Mouse (Mus musculus) lung, adult 2 months (tissue): ENCODE measurements around the gene Olfr902. TPM values are rescaled to one million over a fixed set of nuclear protein-coding genes. Genes with fewer than 3 reads are reported as not detected.
"Not testable (repeated sequence)": the region's sequence is repeated elsewhere in the genome, so short reads cannot be mapped to it uniquely, and the experiment has no call there.

Source experiments
- DNase-seq: peaks from one replicate; pipeline ENCODE4 v3.0.0; 2022
- H3K4me1 ChIP-seq: fragments of 200-500 bp; 2 replicates; pipeline ENCODE4 v1.6.1; 2011; ENCODE audit warnings: low read length; ENCODE audit not compliant: control insufficient read depth, insufficient read depth
- H3K4me3 ChIP-seq: fragments of 200-500 bp; replicated peaks from 2 replicates; pipeline ENCODE3; 2011; ENCODE audit warnings: low read depth, mild to moderate bottlenecking, control low read depth, low read length; ENCODE audit errors: extremely low read depth
- CTCF ChIP-seq: fragments of 200-500 bp; IDR thresholded peaks from 2 replicates; pipeline ENCODE4 v1.5.1; 2011; ENCODE audit warnings: mild to moderate bottlenecking, low read length, control low read depth; ENCODE audit not compliant: insufficient read depth
- POLR2A ChIP-seq: fragments of 200-500 bp; IDR thresholded peaks from 2 replicates; pipeline ENCODE4 v1.6.1; 2011; ENCODE audit warnings: low read depth, mild to moderate bottlenecking, control low read depth, low read length, borderline replicate concordance; ENCODE audit errors: extremely low read depth
- WGBS: fragments of 180-500 bp; shearing (Covaris S2); methylation state at CpG from one replicate; pipeline ENCODE4 v1.1.7; 2018; 5-methylcytosine and 5-hydroxymethylcytosine counted together
- polyA plus RNA-seq: library from polyadenylated mRNA; depleted of rRNA; stranded (reverse); fragments of >200 nt; gene quantifications from 2 replicates; pipeline ENCODE4 v1.2.3, GENCODE M21; 2012; rRNA removed

Olfr902 gene
- polyA plus RNA-seq: not detected in 2 replicates

DNA sequence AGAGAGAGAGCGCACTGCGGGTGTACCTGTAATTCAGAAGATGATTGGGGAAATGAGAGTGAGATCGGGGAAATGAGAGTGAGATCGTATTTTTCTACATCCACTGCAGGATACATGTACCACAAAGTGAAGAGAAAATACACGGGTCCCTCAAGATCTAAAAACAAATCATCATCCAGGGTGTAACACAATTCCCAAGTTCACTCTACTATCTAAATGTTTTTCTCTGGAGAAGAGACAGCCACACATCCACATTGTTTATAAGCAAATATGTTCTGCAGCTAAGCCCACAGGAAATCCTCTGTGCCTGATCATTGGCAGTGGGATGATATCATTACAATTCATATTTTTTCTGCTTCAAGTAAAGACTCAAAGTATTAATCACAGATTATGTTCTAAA is at the start of gene Olfr902:
Gene Olfr902, plus strand, starts transcription at position 301 of the 400 bp plus-strand sequence.
- Histone ChIP-seq H3K4me1 (no peaks in the 10 kb centered on the region), H3K4me3 (no peak within 1 kb of the TSS)
- 82% methylated on average over 5 of the region's 5 CpGs for WGBS
- no peak for TF ChIP-seq CTCF
- TF ChIP-seq POLR2A: no peak
- no peak for DNase-seq

DNA sequence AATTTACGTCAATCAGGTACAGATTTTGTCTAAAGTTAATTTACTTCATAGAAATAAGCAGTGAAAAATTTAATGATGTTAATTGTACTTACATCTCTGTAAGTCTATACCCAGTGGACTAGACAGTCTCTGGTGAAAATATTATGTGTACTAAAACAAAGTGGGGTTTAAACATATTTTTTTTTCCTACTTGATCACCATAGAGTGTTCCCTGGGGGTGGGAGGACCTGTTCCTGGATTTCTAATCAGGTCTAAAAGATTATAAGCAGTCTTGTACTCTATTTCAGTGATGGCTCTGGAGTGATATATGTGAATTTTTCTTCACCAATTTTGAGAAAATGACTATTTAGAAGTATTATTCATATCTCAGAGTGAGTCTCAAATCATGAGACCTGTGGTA is 46.1 kb upstream of the Olfr902 start, which contains the start of gene Olfr147:
Gene Olfr147, plus strand, starts transcription at position 301 of the 400 bp plus-strand sequence.
- H3K4me3 ChIP-seq: no peak within 1 kb of the TSS
- no peak for DNase-seq
- no peak for TF ChIP-seq CTCF
- TF ChIP-seq POLR2A: no peak
- WGBS: 79% methylated on average over 1 of the region's 1 CpGs
- no peaks in the 10 kb centered on the region for H3K4me1 ChIP-seq

DNA sequence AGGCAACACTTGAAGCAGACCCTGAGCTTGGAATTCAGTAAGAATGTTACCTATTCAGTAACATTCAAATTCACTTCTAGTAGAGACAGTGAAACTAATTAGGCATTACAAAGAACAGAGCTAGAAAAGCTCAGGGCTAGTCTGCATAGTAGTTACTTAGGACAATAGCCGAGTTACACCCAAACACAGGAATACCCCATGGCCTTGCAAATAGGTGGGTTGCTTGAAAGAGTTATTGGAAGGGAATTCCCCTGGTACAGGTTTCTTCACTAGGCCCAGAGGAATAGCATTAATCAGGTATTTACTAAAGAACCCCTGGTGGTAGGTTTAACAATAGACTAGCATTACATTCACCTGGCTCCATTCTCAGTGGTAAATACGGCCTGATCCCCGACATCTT is 40.0 kb upstream of the Olfr902 start:
- not testable (repeated sequence) for H3K4me3 ChIP-seq, DNase-seq, H3K4me1 ChIP-seq
- 94% methylated on average over 3 of the region's 3 CpGs for WGBS

DNA sequence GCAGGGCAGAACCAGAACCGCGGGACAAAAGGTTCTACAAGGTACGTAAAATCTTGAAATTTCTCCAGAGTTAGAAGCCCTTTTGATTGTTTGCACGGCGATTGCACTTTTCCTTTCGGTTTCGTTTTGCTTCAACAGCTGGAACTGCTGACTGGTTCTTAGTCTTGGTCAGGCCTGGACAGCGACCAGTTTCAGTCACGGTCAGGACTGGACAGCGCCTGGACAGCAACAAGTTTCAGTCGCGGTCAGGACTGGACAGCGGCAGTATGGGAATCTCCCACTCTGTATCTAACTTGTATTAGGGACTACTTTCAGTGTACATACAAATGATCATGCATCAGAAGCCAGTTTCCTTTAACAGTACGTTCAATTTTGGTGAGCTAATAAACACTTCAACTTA is 34.0 kb upstream of the Olfr902 start:
- 87% methylated on average over 14 of the region's 14 CpGs for WGBS

DNA sequence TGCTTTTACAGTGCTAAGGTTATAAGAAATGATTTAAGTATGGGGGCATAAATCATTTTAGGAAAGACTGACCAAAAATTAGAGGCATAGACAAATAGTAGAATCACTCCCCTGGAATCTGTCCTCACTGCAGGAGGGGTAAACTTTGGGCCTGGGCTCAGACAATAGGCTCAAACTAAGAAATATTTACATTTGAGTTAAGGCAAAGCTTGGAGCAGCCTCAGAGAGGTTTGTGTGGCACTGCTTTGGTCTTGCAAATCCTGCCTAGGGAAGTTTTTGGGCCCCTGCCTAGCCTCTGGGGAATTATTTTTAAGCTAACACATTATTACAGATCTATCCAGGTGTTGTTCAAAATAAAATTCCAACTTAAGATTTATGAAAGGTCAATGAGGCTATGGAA is 23.7 kb upstream of the Olfr902 start:
- DNase-seq: no peak
- TF ChIP-seq CTCF (no peak), POLR2A (no peak)
- Histone ChIP-seq H3K4me3 (no peak overlapping the region), H3K4me1 (no peaks in the 10 kb centered on the region)

More for the DNA sequence above, 34.0 kb upstream of the Olfr902 start:
- not testable (repeated sequence) for H3K4me1 ChIP-seq, H3K4me3 ChIP-seq, DNase-seq

DNA sequence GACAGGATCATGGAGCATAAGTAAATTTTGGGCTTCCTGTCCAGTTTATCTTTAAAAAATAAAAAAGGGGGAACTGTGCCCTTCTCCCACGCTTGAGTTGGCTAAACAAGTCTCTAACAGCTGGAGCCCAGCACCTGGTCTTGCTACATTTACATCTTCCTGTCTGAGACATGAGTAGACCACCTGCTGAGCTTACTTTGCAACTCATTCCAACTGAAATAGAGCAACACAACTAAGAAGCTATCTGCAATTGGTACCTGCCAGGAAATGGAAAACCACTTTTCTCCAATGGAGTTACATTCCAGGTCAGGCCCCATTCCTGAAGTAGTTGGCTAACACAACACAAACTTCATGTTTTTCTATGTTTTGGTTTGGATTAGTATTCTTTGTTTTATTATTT is 20.4 kb upstream of the Olfr902 start:
- TF ChIP-seq POLR2A (no peak), CTCF (no peak)
- WGBS: 20% methylated on average over 1 of the region's 1 CpGs
- DNase-seq: no peak
- Histone ChIP-seq H3K4me3 (no peak overlapping the region), H3K4me1 (no peaks in the 10 kb centered on the region)

DNA sequence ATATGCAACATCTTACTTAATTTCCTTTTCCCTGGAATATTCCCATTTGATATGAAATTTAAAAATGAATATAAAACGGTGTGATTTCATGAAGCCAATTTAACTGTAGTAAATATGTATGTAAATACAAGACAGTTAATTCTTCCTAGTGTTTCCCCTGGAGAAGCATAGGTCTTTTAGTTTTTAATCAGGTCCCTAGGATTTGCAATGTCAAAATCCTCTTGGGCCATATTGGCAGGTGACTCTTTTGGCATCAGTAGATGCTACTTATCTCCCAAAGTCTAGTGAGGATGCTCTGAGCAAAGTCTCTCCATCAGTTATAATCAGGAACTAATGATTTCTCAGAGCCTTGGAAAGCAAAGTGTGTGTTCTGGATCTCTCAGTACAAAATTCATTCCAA is 18.3 kb upstream of the Olfr902 start, which contains the start of gene Olfr901:
Gene Olfr901, plus strand, starts transcription at position 301 of the 400 bp plus-strand sequence.
- no peaks in the 10 kb centered on the region for H3K4me1 ChIP-seq
- H3K4me3 ChIP-seq: no peak within 1 kb of the TSS
- 81% methylated on average over 1 of the region's 1 CpGs for WGBS
- DNase-seq: no peak
- TF ChIP-seq POLR2A (no peak), CTCF (no peak)

DNA sequence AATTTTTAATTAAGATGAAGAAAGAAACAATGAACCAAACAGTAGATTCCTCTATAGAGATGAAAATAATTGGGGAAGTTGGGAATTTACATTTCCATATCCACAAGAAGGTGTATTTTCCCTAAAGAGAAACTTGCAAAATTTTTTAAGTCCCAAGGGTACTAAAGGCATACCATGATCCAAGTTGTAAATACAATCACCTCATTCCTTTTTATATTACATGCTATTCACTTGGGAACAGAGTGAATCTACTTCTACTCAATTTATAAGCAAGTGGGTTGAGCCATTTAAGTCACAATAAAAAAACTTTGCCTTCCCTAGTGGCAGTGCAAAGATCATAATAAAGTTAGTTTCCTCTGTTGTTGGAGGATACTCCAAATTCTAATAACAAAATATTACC is 15.4 kb downstream of the Olfr902 start, which contains the start of gene Olfr904:
Gene Olfr904, plus strand, starts transcription at position 301 of the 400 bp plus-strand sequence.
- Histone ChIP-seq H3K4me3 (no peak within 1 kb of the TSS), H3K4me1 (no peaks in the 10 kb centered on the region)
- no peak for TF ChIP-seq POLR2A
- TF ChIP-seq CTCF: no peak
- DNase-seq: no peak

DNA sequence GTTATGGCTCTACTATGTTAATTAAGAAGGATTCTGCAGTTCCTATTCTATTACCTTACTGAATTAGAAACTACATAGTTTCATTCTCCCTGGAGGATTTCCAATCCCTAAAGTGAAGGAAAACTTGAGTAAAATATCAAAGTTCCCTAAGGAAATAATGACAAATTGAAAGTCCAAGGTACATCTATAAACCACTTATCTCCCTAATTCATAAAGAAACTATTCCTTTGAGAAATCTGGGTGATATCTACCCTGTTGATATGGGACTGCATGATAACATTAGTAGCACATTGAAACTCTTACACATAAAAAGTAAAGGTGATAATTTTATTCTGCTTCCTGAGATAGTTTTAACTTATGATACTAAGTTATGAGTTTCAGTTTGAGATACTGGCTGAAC is 23.4 kb downstream of the Olfr902 start, which contains the start of gene Olfr905:
Gene Olfr905, plus strand, starts transcription at position 301 of the 400 bp plus-strand sequence.
- no peak within 1 kb of the TSS for H3K4me3 ChIP-seq
- no peak for DNase-seq
- TF ChIP-seq CTCF (no peak), POLR2A (no peak)
- no peaks in the 10 kb centered on the region for H3K4me1 ChIP-seq

DNA sequence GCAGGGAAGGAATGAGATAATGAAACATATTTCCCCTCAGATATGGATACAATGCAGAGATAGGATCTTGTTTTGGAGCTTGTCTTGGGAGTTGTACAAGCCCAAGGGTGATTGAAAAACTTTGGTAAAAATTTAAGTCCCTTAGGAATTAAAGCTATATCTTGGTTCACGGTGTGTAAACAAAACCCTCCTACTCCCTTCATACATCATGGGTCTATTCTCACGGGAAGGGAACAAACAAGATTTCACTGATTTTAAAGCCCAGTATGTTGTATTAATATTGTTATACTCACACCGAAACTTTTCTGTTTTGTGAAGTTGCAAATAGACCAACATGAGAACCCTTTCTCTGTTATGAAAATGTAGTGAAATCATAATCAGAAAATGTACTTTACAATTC is 39.3 kb downstream of the Olfr902 start, which contains the start of gene Olfr906:
Gene Olfr906, plus strand, starts transcription at position 301 of the 400 bp plus-strand sequence.
- Histone ChIP-seq H3K4me3 (no peak within 1 kb of the TSS), H3K4me1 (no peaks in the 10 kb centered on the region)
- WGBS: 78% methylated on average over 3 of the region's 3 CpGs
- no peak for DNase-seq
- TF ChIP-seq CTCF (no peak), POLR2A (no peak)

DNA sequence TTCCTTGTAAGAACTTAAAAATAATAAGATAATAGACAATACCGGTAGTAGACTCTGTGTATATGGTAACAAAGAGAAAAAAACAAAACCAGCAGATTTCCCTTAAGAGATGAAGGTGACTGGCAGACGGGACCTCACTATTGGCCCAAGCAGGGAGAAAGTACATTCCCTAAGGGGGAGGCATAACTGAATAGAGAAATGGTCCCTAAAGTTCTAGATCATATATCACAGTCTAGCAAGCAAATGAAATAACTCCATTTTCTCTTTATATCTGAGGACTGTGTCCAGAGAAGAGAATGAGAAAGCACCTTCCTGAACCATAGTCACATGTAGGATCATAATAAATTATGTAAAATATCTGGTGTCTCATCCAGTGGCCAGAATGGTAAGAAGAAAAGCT is 48.0 kb downstream of the Olfr902 start, which contains the start of gene Olfr907:
Gene Olfr907, plus strand, starts transcription at position 301 of the 400 bp plus-strand sequence.
- no peak within 1 kb of the TSS for H3K4me3 ChIP-seq
- H3K4me1 ChIP-seq: no peaks in the 10 kb centered on the region
- no peak for TF ChIP-seq POLR2A
- no peak for TF ChIP-seq CTCF
- 79% methylated on average over 2 of the region's 2 CpGs for WGBS
- no peak for DNase-seq
